Mouse (Mus musculus) heart, postnatal 10 days (tissue): ENCODE measurements around the gene D11Wsu47e. TPM values are rescaled to one million over a fixed set of nuclear protein-coding genes. Genes with fewer than 3 reads are reported as not detected.
A peak's percentile ranks its signal among the peaks of the same experiment; 100 is the strongest.

ENCODE experiments used
- DNase-seq, 2 experiments: peaks; one replicate each; pipeline ENCODE4 v3.0.0; 2021
- intact Hi-C: fragments of 180-260 bp; cut with DNase I; formaldehyde crosslinking; loops from one replicate; pipeline ENCODE4 v1.15.1; 2025
- total RNA-seq, 2 experiments: library from RNA; stranded (reverse); gene quantifications; 2 replicates each; pipeline ENCODE4 v1.2.3; 2021

Gene D11Wsu47e
- total RNA-seq, 2 experiments from 2014 or later: 7.1 to 8.4 TPM

GRCm38 (mm10) chr11:113698013-113698545 is 13.9 kb downstream of the D11Wsu47e start:
- peak in 1 of 2 experiments; percentile 38 for DNase-seq
- intact Hi-C loops: no loop called here

GRCm38 (mm10) chr11:113699643-113700042 is 15.4 kb downstream of the D11Wsu47e start:
- no peak for DNase-seq
- intact Hi-C loops: loop anchor here (10.0 kb wide), 2 partner anchors 365 to 935 kb away; partner anchors contain the start of gene Sdk2

- intact Hi-C loops: loop anchor here (1.0 to 10.0 kb wide), 4 partner anchors 29 to 931 kb away; partner anchors contain the start of gene Sdk2
- DNase-seq: peak; percentile 85 to 87
Measured at GRCm38 (mm10) chr11:113703758-113704157, 19.5 kb downstream of the D11Wsu47e start.

- intact Hi-C loops: loop anchor here (2.0 to 10.0 kb wide), 3 partner anchors 27 to 929 kb away; partner anchors contain the start of gene Sdk2
Measured at GRCm38 (mm10) chr11:113705966-113706652, 21.9 kb downstream of the D11Wsu47e start.

GRCm38 (mm10) chr11:113708629-113709213 is 24.5 kb downstream of the D11Wsu47e start:
- intact Hi-C loops: loop anchor here (10.0 kb wide), 2 partner anchors 356 to 926 kb away; partner anchors contain the start of gene Sdk2

More at GRCm38 (mm10) chr11:113705966-113706652, 21.9 kb downstream of the D11Wsu47e start:
- no peak for DNase-seq

GRCm38 (mm10) chr11:113709272-113709671 is 25.1 kb downstream of the D11Wsu47e start:
- intact Hi-C loops: loop anchor here (10.0 kb wide), 2 partner anchors 356 to 926 kb away; partner anchors contain the start of gene Sdk2
- DNase-seq: no peak

More at GRCm38 (mm10) chr11:113708629-113709213, 24.5 kb downstream of the D11Wsu47e start:
- DNase-seq: no peak

- peak in 1 of 2 experiments; percentile 47 for DNase-seq
- intact Hi-C loops: loop anchor here (10.0 kb wide), 2 partner anchors 355 to 925 kb away; partner anchors contain the start of gene Sdk2
Measured at GRCm38 (mm10) chr11:113709731-113710256, 25.6 kb downstream of the D11Wsu47e start, which contains the start of gene Cpsf4l. TSS of gene Cpsf4l (minus strand) at chr11:113710017.

- no peak for DNase-seq
- intact Hi-C loops: no loop called here
Measured at GRCm38 (mm10) chr11:113710257-113710777, 26.1 kb downstream of the D11Wsu47e start.

- intact Hi-C loops: no loop called here
Measured at GRCm38 (mm10) chr11:113711061-113711460, 26.8 kb downstream of the D11Wsu47e start.

GRCm38 (mm10) chr11:113715078-113715674 is 31.0 kb downstream of the D11Wsu47e start:
- DNase-seq: peak in 1 of 2 experiments; percentile 15
- intact Hi-C loops: no loop called here

More at GRCm38 (mm10) chr11:113711061-113711460, 26.8 kb downstream of the D11Wsu47e start:
- no peak for DNase-seq

- DNase-seq: no peak
- intact Hi-C loops: no loop called here
Measured at GRCm38 (mm10) chr11:113716132-113716531, 31.9 kb downstream of the D11Wsu47e start.

GRCm38 (mm10) chr11:113717767-113718424 is 33.7 kb downstream of the D11Wsu47e start:
- intact Hi-C loops: no loop called here
- DNase-seq: no peak

- DNase-seq: no peak
- intact Hi-C loops: no loop called here
Measured at GRCm38 (mm10) chr11:113722405-113723090, 38.3 kb downstream of the D11Wsu47e start.

GRCm38 (mm10) chr11:113725235-113726048 is 41.2 kb downstream of the D11Wsu47e start:
- intact Hi-C loops: no loop called here
- peak in 1 of 2 experiments; percentile 69 for DNase-seq

- intact Hi-C loops: no loop called here
- no peak for DNase-seq
Measured at GRCm38 (mm10) chr11:113726994-113727888, 43.0 kb downstream of the D11Wsu47e start.

GRCm38 (mm10) chr11:113727992-113728391 is 43.8 kb downstream of the D11Wsu47e start:
- intact Hi-C loops: no loop called here
- DNase-seq: no peak

GRCm38 (mm10) chr11:113729239-113729638 is 45.0 kb downstream of the D11Wsu47e start:
- intact Hi-C loops: no loop called here
- no peak for DNase-seq
